Mouse (Mus musculus) urinary bladder, postnatal 25 days (tissue): ENCODE measurements at regions not wholly inside any gene's neighbourhood (a gene's known extent, or its start where the extent isn't known, plus 50 kb on each side); places are given as distances from the start of the nearest gene placed in this dataset.

ENCODE experiments used
- DNase-seq: peaks from one replicate; pipeline ENCODE4 v3.0.0; 2022; ENCODE audit warnings: low spot score

- no peak for DNase-seq
Observed at GRCm38 (mm10) chr14:106608341-106608927, 502.4 kb downstream of the Trim52 start.
